Mouse (Mus musculus): ENCODE data around the gene Arfgap2. TPM values are rescaled to one million over a fixed set of nuclear protein-coding genes. Genes with fewer than 3 reads are reported as not detected.
A peak's percentile ranks its signal among the peaks of the same experiment; 100 is the strongest.

The Arfgap2 gene
- polyA plus RNA-seq, 1 experiment from 2014 or later: 68.1 TPM

DNA sequence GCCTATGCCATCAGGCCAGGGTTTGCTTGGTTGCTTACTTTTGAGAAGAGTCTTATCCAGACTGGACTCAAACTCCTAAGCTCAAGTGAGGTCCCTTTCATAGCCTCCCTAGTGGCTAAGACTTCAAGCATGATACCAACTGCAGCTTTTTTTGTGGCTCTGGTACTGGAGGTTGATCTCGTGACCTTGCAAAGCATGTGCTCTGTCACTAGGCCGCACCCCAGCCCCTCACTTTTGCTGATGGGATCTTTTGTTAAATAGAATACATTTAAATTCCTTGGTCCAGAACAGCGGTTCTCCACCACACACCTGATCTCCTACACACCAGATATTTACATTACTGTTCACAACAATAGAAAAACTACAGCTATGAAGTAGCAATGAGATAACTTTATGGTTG lies 29.5 kb downstream of the Arfgap2 start:
- Histone ChIP-seq H3K9me3 (ENCODE audit: control insufficient read depth, low read length) (no peaks in the 10 kb centered on the region), H3K4me3 (ENCODE audit: low read depth, low read length) (no peak overlapping the region), H3K9ac (ENCODE audit: low read depth, low read length) (no peak overlapping the region), H3K4me1 (ENCODE audit: control insufficient read depth, insufficient read depth, low read length) (peaks cover 15% of the 10 kb centered on the region), H3K4me2 (ENCODE audit: low read depth, low read length) (no peak overlapping the region), H3K36me3 (ENCODE audit: control insufficient read depth, insufficient read depth, low read length) (no peaks in the 10 kb centered on the region), H3K27me3 (replicated peaks; ENCODE audit: control insufficient read depth, insufficient read depth, low read length) (no peaks in the 10 kb centered on the region), H3K27ac (replicated peaks; ENCODE audit: low read depth, low read length) (no peak overlapping the region)
- no peak for ATAC-seq (ENCODE audit: low read depth)
- WGBS: 89% methylated on average over 3 of the region's 3 CpGs
- no peak for DNase-seq (ENCODE audit: low spot score)

- ATAC-seq (ENCODE audit: low read depth) (no peak), DNase-seq (ENCODE audit: low spot score) (no peak)
- 80% methylated on average over 5 of the region's 5 CpGs for WGBS
- H3K36me3 ChIP-seq (ENCODE audit: control insufficient read depth, insufficient read depth, low read length): no peaks in the 10 kb centered on the region
- no peaks in the 10 kb centered on the region for H3K9me3 ChIP-seq (ENCODE audit: control insufficient read depth, low read length)
- no peaks in the 10 kb centered on the region for H3K27me3 ChIP-seq (replicated peaks; ENCODE audit: control insufficient read depth, insufficient read depth, low read length)
- no peak overlapping the region for H3K9ac ChIP-seq (ENCODE audit: low read depth, low read length)
- H3K4me1 ChIP-seq (ENCODE audit: control insufficient read depth, insufficient read depth, low read length): peaks cover 14% of the 10 kb centered on the region
- H3K4me3 ChIP-seq (ENCODE audit: low read depth, low read length): no peak overlapping the region
- no peak overlapping the region for H3K4me2 ChIP-seq (ENCODE audit: low read depth, low read length)
- no peak overlapping the region for H3K27ac ChIP-seq (replicated peaks; ENCODE audit: low read depth, low read length)
These were observed 31.1 kb downstream of the Arfgap2 start for GRCm38 (mm10) chr2:91295895-91296294.

DNA sequence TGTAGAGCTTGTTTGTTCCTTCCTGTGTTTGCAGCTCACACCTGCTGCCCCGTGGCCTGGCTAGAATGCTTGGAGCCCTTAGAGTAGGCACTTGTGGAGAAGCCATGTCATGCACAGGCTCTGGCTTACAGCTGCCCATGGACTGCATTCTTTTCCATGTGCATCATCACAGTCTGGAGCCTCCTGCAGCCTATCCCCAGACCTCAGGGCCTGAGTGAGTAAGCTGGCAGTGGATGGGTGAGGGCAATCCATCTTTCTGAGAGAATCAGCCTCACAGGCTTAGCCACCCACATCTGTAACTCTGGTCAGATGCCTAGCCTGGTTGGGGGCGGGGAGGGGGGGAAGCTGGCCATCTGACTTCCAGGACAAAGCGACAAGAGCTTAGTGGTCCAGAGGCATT lies 34.4 kb downstream of the Arfgap2 start:
- Histone ChIP-seq H3K27me3 (replicated peaks; ENCODE audit: control insufficient read depth, insufficient read depth, low read length) (no peaks in the 10 kb centered on the region), H3K9me3 (ENCODE audit: control insufficient read depth, low read length) (no peaks in the 10 kb centered on the region), H3K4me2 (ENCODE audit: low read depth, low read length) (no peak overlapping the region), H3K36me3 (ENCODE audit: control insufficient read depth, insufficient read depth, low read length) (0 out of 2 replicates have a peak, but pooled peaks cover under 1% of the 10 kb centered on the region), H3K9ac (ENCODE audit: low read depth, low read length) (no peak overlapping the region), H3K27ac (replicated peaks; ENCODE audit: low read depth, low read length) (0 out of 2 replicates have a peak overlapping the region, but pooled peaks have one; percentile 52), H3K4me3 (ENCODE audit: low read depth, low read length) (no peak overlapping the region), H3K4me1 (ENCODE audit: control insufficient read depth, insufficient read depth, low read length) (peaks cover 3% of the 10 kb centered on the region; the same call in 1 of the 2 replicates)
- 63% methylated on average over 3 of the region's 3 CpGs for WGBS
- DNase-seq (ENCODE audit: low spot score): peak; percentile 60
- ATAC-seq (ENCODE audit: low read depth): peak; percentile 90

GRCm38 (mm10) chr2:91300784-91301183 lies 36.0 kb downstream of the Arfgap2 start:
- Histone ChIP-seq H3K4me2 (ENCODE audit: low read depth, low read length) (no peak overlapping the region), H3K9me3 (ENCODE audit: control insufficient read depth, low read length) (no peaks in the 10 kb centered on the region), H3K27me3 (replicated peaks; ENCODE audit: control insufficient read depth, insufficient read depth, low read length) (no peaks in the 10 kb centered on the region), H3K27ac (replicated peaks; ENCODE audit: low read depth, low read length) (no peak overlapping the region), H3K4me3 (ENCODE audit: low read depth, low read length) (no peak overlapping the region), H3K36me3 (ENCODE audit: control insufficient read depth, insufficient read depth, low read length) (0 out of 2 replicates have a peak, but pooled peaks cover 5% of the 10 kb centered on the region), H3K9ac (ENCODE audit: low read depth, low read length) (no peak overlapping the region), H3K4me1 (ENCODE audit: control insufficient read depth, insufficient read depth, low read length) (peaks cover 3% of the 10 kb centered on the region; the same call in 1 of the 2 replicates)
- no peak for ATAC-seq (ENCODE audit: low read depth)
- WGBS: 85% methylated on average over 2 of the region's 2 CpGs
- DNase-seq (ENCODE audit: low spot score): no peak

DNA sequence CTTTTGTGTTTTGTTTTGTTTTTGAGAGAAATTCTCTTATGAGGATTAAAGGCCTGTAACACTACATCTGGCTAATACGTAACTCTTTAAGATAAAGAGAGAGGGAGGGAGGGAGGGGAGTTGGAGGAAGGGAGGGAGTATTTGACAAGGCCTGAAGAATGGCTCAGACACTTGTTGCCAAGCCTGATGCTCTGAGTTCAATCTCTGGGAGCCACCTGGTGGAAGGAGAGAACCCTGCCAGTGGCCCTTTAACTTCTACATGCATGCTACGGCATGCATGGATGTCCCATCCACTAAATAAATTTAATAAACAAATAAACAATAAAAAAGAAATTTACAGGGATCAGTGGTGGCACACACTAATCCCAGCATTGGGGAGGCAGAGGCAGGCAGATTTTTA lies 37.1 kb downstream of the Arfgap2 start:
- no peak overlapping the region for H3K9ac ChIP-seq (ENCODE audit: low read depth, low read length)
- ATAC-seq (ENCODE audit: low read depth) (no peak), DNase-seq (ENCODE audit: low spot score) (no peak)
- no peak overlapping the region for H3K4me2 ChIP-seq (ENCODE audit: low read depth, low read length)
- H3K4me3 ChIP-seq (ENCODE audit: low read depth, low read length): no peak overlapping the region
- peaks cover 3% of the 10 kb centered on the region; the same call in 1 of the 2 replicates for H3K4me1 ChIP-seq (ENCODE audit: control insufficient read depth, insufficient read depth, low read length)
- H3K36me3 ChIP-seq (ENCODE audit: control insufficient read depth, insufficient read depth, low read length): 0 out of 2 replicates have a peak, but pooled peaks cover 5% of the 10 kb centered on the region
- no peak overlapping the region for H3K27ac ChIP-seq (replicated peaks; ENCODE audit: low read depth, low read length)
- no peaks in the 10 kb centered on the region for H3K27me3 ChIP-seq (replicated peaks; ENCODE audit: control insufficient read depth, insufficient read depth, low read length)
- no peaks in the 10 kb centered on the region for H3K9me3 ChIP-seq (ENCODE audit: control insufficient read depth, low read length)
- WGBS: 79% methylated on average over 2 of the region's 2 CpGs

- ATAC-seq (ENCODE audit: low read depth): no peak
- no peak for DNase-seq (ENCODE audit: low spot score)
- 0 out of 2 replicates have a peak, but pooled peaks cover 5% of the 10 kb centered on the region for H3K36me3 ChIP-seq (ENCODE audit: control insufficient read depth, insufficient read depth, low read length)
These were observed 38.1 kb downstream of the Arfgap2 start for GRCm38 (mm10) chr2:91302845-91303244.

DNA sequence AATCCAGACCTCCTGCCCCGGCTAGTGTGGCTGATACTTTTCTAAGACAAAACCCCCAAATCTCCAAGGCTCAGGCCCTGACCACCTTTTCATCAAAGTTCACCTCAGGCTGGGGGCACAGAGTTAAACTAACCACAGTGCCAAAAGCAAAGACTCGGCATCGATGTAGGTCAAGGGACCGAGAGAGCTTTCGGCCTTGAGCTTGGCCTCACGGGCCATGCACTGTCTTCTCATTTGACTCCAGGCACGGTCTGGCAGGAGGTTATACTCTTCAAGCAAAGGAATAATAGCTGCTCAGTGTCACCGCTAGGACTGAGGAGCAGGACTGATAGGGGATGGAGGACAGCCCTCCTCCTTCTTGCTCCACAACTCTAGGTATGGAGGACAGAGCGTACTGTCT lies 41.2 kb downstream of the Arfgap2 start:
- WGBS: 84% methylated on average over 9 of the region's 9 CpGs
- H3K4me2 ChIP-seq (ENCODE audit: low read depth, low read length): no peak overlapping the region
- no peaks in the 10 kb centered on the region for H3K9me3 ChIP-seq (ENCODE audit: control insufficient read depth, low read length)
- no peak overlapping the region for H3K27ac ChIP-seq (replicated peaks; ENCODE audit: low read depth, low read length)
- DNase-seq (ENCODE audit: low spot score) (no peak), ATAC-seq (ENCODE audit: low read depth) (no peak)
- H3K4me1 ChIP-seq (ENCODE audit: control insufficient read depth, insufficient read depth, low read length): no peaks in the 10 kb centered on the region
- H3K27me3 ChIP-seq (replicated peaks; ENCODE audit: control insufficient read depth, insufficient read depth, low read length): no peaks in the 10 kb centered on the region
- H3K9ac ChIP-seq (ENCODE audit: low read depth, low read length): no peak overlapping the region
- H3K4me3 ChIP-seq (ENCODE audit: low read depth, low read length): no peak overlapping the region
- H3K36me3 ChIP-seq (ENCODE audit: control insufficient read depth, insufficient read depth, low read length): 0 out of 2 replicates have a peak, but pooled peaks cover 5% of the 10 kb centered on the region

More at GRCm38 (mm10) chr2:91302845-91303244, 38.1 kb downstream of the Arfgap2 start:
- Histone ChIP-seq H3K9ac (ENCODE audit: low read depth, low read length) (no peak overlapping the region), H3K4me1 (ENCODE audit: control insufficient read depth, insufficient read depth, low read length) (peaks cover 3% of the 10 kb centered on the region; the same call in 1 of the 2 replicates), H3K27me3 (replicated peaks; ENCODE audit: control insufficient read depth, insufficient read depth, low read length) (no peaks in the 10 kb centered on the region), H3K4me3 (ENCODE audit: low read depth, low read length) (no peak overlapping the region), H3K4me2 (ENCODE audit: low read depth, low read length) (no peak overlapping the region), H3K27ac (replicated peaks; ENCODE audit: low read depth, low read length) (no peak overlapping the region), H3K9me3 (ENCODE audit: control insufficient read depth, low read length) (no peaks in the 10 kb centered on the region)
- 79% methylated on average over 3 of the region's 3 CpGs for WGBS

DNA sequence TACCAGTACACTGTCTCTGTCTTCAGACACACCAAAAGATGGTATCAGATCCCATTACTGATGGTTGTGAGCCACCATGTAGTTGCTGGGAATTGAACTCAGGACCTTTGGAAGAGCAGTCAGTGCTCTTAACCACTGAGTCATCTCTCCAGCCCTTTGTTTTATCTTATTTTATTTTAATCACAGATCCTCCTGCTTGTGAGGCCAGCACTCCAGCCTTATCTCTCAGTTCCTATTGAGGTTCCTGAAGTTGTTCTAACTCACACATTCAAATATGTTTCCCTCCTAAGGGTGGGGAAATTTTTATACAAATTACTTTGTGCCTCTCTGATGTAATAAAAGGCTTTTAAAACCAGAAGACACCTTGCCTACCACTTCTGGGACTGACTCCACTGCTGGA lies 41.8 kb downstream of the Arfgap2 start:
- no peak for DNase-seq (ENCODE audit: low spot score)
- H3K9ac ChIP-seq (ENCODE audit: low read depth, low read length): no peak overlapping the region

DNA sequence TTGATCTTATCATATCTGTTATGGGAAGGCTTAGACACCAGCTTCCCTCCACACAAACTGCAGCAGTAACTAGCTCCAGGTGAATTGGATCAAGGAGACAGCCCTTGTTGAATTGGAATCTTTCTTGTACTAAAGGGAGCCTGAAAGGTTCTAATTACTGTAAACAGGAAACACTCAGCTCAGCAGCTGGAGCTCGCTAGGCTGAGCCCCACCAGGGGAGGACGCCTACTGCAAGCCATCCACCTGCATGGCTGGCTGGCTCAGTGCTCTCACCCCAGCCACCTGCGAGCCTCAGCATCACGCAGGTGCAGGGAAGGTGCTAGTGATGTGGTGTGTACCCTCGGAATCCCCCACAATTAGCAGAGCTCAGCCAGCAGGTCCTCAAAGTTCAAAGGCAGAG lies 43.9 kb downstream of the Arfgap2 start:
- Histone ChIP-seq H3K4me3 (ENCODE audit: low read depth, low read length) (no peak overlapping the region), H3K4me1 (ENCODE audit: control insufficient read depth, insufficient read depth, low read length) (no peaks in the 10 kb centered on the region), H3K36me3 (ENCODE audit: control insufficient read depth, insufficient read depth, low read length) (0 out of 2 replicates have a peak, but pooled peaks cover 5% of the 10 kb centered on the region), H3K27ac (replicated peaks; ENCODE audit: low read depth, low read length) (no peak overlapping the region), H3K9ac (ENCODE audit: low read depth, low read length) (no peak overlapping the region), H3K4me2 (ENCODE audit: low read depth, low read length) (no peak overlapping the region), H3K9me3 (ENCODE audit: control insufficient read depth, low read length) (no peaks in the 10 kb centered on the region), H3K27me3 (replicated peaks; ENCODE audit: control insufficient read depth, insufficient read depth, low read length) (no peaks in the 10 kb centered on the region)
- 18% methylated on average over 5 of the region's 5 CpGs for WGBS
- ATAC-seq (ENCODE audit: low read depth) (peak; percentile 81), DNase-seq (ENCODE audit: low spot score) (peak; percentile 69)

More for the DNA sequence above, 41.8 kb downstream of the Arfgap2 start:
- no peaks in the 10 kb centered on the region for H3K4me1 ChIP-seq (ENCODE audit: control insufficient read depth, insufficient read depth, low read length)
- ATAC-seq (ENCODE audit: low read depth): no peak
- H3K9me3 ChIP-seq (ENCODE audit: control insufficient read depth, low read length): no peaks in the 10 kb centered on the region
- H3K4me3 ChIP-seq (ENCODE audit: low read depth, low read length): no peak overlapping the region
- 0 out of 2 replicates have a peak, but pooled peaks cover 5% of the 10 kb centered on the region for H3K36me3 ChIP-seq (ENCODE audit: control insufficient read depth, insufficient read depth, low read length)
- H3K4me2 ChIP-seq (ENCODE audit: low read depth, low read length): no peak overlapping the region
- H3K27ac ChIP-seq (replicated peaks; ENCODE audit: low read depth, low read length): no peak overlapping the region
- no peaks in the 10 kb centered on the region for H3K27me3 ChIP-seq (replicated peaks; ENCODE audit: control insufficient read depth, insufficient read depth, low read length)
